Mouse (Mus musculus) activated CD4-positive, CD25-positive, alpha-beta regulatory T cell (primary cell): ENCODE data around the gene Wsb1. TPM values are rescaled to one million over a fixed set of nuclear protein-coding genes. Genes with fewer than 3 reads are reported as not detected.

ENCODE experiments used
- polyA plus RNA-seq, 2 experiments: library from polyadenylated mRNA; unstranded; fragments of 100-300 nt; shearing (Covaris generic); gene quantifications; one replicate each; pipeline ENCODE4 v1.2.1; 2017

Wsb1 gene
- 100 to 1,000 TPM; 116 to 128 TPM for polyA plus RNA-seq

GRCm38 (mm10) chr11:79254391-79255098 lies at the start of gene Wsb1:
Gene Wsb1, minus strand, starts transcription at chr11:79254671.

GRCm38 (mm10) chr11:79296856-79297491 lies 42.5 kb upstream of the Wsb1 start, which contains the start of gene Gm9964:
Gene Gm9964, minus strand, starts transcription at chr11:79296906.

Other genes with a start within 250 kb of the Wsb1 start
- gene Ksr1, start 108.3 kb downstream of the Wsb1 start, polyA plus RNA-seq: 10 to 100 TPM in 1 of 2 experiments, 1 to 10 TPM in 1; 8.8 to 11.6 TPM
- gene Gm9964, start 42.2 kb upstream of the Wsb1 start, polyA plus RNA-seq: under 1 TPM in 1 of 2 experiments, not detected in 1; 0.25 TPM
- gene Nf1, start 85.0 kb upstream of the Wsb1 start, polyA plus RNA-seq: 1 to 10 TPM; 1.3 to 2.1 TPM
- not detected for gene Omg, start 249.4 kb upstream of the Wsb1 start, polyA plus RNA-seq